Mouse (Mus musculus): ENCODE data around the gene Uckl1. TPM values are rescaled to one million over a fixed set of nuclear protein-coding genes. Genes with fewer than 3 reads are reported as not detected.
A peak's percentile ranks its signal among the peaks of the same experiment; 100 is the strongest.

The Uckl1 gene
- polyA plus RNA-seq, 1 experiment from 2014 or later: 45.6 TPM

GRCm38 (mm10) chr2:181536410-181536809 is 48.3 kb downstream of the Uckl1 start:
- Histone ChIP-seq H3K27ac (no peak overlapping the region), H3K4me3 (replicated peaks; ENCODE audit: low read depth, low read length) (no peak overlapping the region), H3K9me3 (replicated peaks; ENCODE audit: low read length) (no peaks in the 10 kb centered on the region), H3K4me2 (ENCODE audit: low read length) (no peak overlapping the region), H3K9ac (ENCODE audit: low read depth, low read length) (no peak overlapping the region), H3K4me1 (replicated peaks; ENCODE audit: insufficient read depth, low read length) (no peaks in the 10 kb centered on the region), H3K27me3 (ENCODE audit: insufficient read depth, low read length) (no peaks in the 10 kb centered on the region), H3K36me3 (ENCODE audit: insufficient read depth, low read length) (no peaks in the 10 kb centered on the region)
- no peak for ATAC-seq (replicated peaks; ENCODE audit: low FRiP score, low read depth)
- no peak for DNase-seq (ENCODE audit: low spot score)
- no peak for TF ChIP-seq CTCF (IDR thresholded peaks at IDR 0.05; ENCODE audit: low read depth)
- WGBS: 74% methylated on average over 2 of the region's 2 CpGs

- TF ChIP-seq CTCF (IDR thresholded peaks at IDR 0.05; ENCODE audit: low read depth): no peak
- H3K9ac ChIP-seq (ENCODE audit: low read depth, low read length): no peak overlapping the region
- H3K36me3 ChIP-seq (ENCODE audit: insufficient read depth, low read length): 0 out of 2 replicates have a peak, but pooled peaks cover 4% of the 10 kb centered on the region
- H3K27ac ChIP-seq: no peak overlapping the region
- no peaks in the 10 kb centered on the region for H3K9me3 ChIP-seq (replicated peaks; ENCODE audit: low read length)
- no peak overlapping the region for H3K4me2 ChIP-seq (ENCODE audit: low read length)
- 94% methylated on average over 3 of the region's 3 CpGs for WGBS
- no peak for ATAC-seq (replicated peaks; ENCODE audit: low FRiP score, low read depth)
- H3K27me3 ChIP-seq (ENCODE audit: insufficient read depth, low read length): no peaks in the 10 kb centered on the region
- H3K4me3 ChIP-seq (replicated peaks; ENCODE audit: low read depth, low read length): no peak overlapping the region
- no peaks in the 10 kb centered on the region for H3K4me1 ChIP-seq (replicated peaks; ENCODE audit: insufficient read depth, low read length)
- no peak for DNase-seq (ENCODE audit: low spot score)
Measured at GRCm38 (mm10) chr2:181532589-181532988, 52.1 kb downstream of the Uckl1 start.

GRCm38 (mm10) chr2:181529076-181529475 is 55.6 kb downstream of the Uckl1 start:
- Histone ChIP-seq H3K36me3 (ENCODE audit: insufficient read depth, low read length) (0 out of 2 replicates have a peak, but pooled peaks cover 4% of the 10 kb centered on the region), H3K27ac (no peak overlapping the region), H3K4me1 (replicated peaks; ENCODE audit: insufficient read depth, low read length) (no peaks in the 10 kb centered on the region), H3K27me3 (ENCODE audit: insufficient read depth, low read length) (no peaks in the 10 kb centered on the region), H3K9me3 (replicated peaks; ENCODE audit: low read length) (no peaks in the 10 kb centered on the region), H3K9ac (ENCODE audit: low read depth, low read length) (no peak overlapping the region), H3K4me3 (replicated peaks; ENCODE audit: low read depth, low read length) (no peak overlapping the region), H3K4me2 (ENCODE audit: low read length) (no peak overlapping the region)
- ATAC-seq (replicated peaks; ENCODE audit: low FRiP score, low read depth): no peak
- DNase-seq (ENCODE audit: low spot score): no peak
- WGBS: 81% methylated on average over 1 of the region's 1 CpGs
- no peak for TF ChIP-seq CTCF (IDR thresholded peaks at IDR 0.05; ENCODE audit: low read depth)

GRCm38 (mm10) chr2:181525526-181525925 is 59.2 kb downstream of the Uckl1 start:
- Histone ChIP-seq H3K27ac (peak overlapping the region; percentile 80), H3K4me3 (replicated peaks; ENCODE audit: low read depth, low read length) (no peak overlapping the region)
- TF ChIP-seq CTCF (IDR thresholded peaks at IDR 0.05; ENCODE audit: low read depth): no peak

GRCm38 (mm10) chr2:181522811-181523210 is 61.9 kb downstream of the Uckl1 start:
- H3K4me2 ChIP-seq (ENCODE audit: low read length): peak overlapping the region; percentile 7; the same call in 1 of the 2 replicates
- H3K9me3 ChIP-seq (replicated peaks; ENCODE audit: low read length): no peaks in the 10 kb centered on the region
- no peaks in the 10 kb centered on the region for H3K36me3 ChIP-seq (ENCODE audit: insufficient read depth, low read length)
- 69% methylated on average over 5 of the region's 5 CpGs for WGBS
- TF ChIP-seq CTCF (IDR thresholded peaks at IDR 0.05; ENCODE audit: low read depth): peak; percentile 75
- H3K27ac ChIP-seq: no peak overlapping the region
- ATAC-seq (replicated peaks; ENCODE audit: low FRiP score, low read depth) (no peak), DNase-seq (ENCODE audit: low spot score) (peak; percentile 38)
- no peaks in the 10 kb centered on the region for H3K27me3 ChIP-seq (ENCODE audit: insufficient read depth, low read length)
- peaks cover 22% of the 10 kb centered on the region; the same call in 1 of the 2 replicates for H3K4me1 ChIP-seq (replicated peaks; ENCODE audit: insufficient read depth, low read length)
- H3K4me3 ChIP-seq (replicated peaks; ENCODE audit: low read depth, low read length): no peak overlapping the region
- H3K9ac ChIP-seq (ENCODE audit: low read depth, low read length): no peak overlapping the region

More at GRCm38 (mm10) chr2:181525526-181525925, 59.2 kb downstream of the Uckl1 start:
- Histone ChIP-seq H3K9ac (ENCODE audit: low read depth, low read length) (no peak overlapping the region), H3K9me3 (replicated peaks; ENCODE audit: low read length) (no peaks in the 10 kb centered on the region), H3K27me3 (ENCODE audit: insufficient read depth, low read length) (no peaks in the 10 kb centered on the region), H3K4me1 (replicated peaks; ENCODE audit: insufficient read depth, low read length) (peaks cover 15% of the 10 kb centered on the region; the same call in 1 of the 2 replicates), H3K36me3 (ENCODE audit: insufficient read depth, low read length) (0 out of 2 replicates have a peak, but pooled peaks cover 4% of the 10 kb centered on the region), H3K4me2 (ENCODE audit: low read length) (no peak overlapping the region)
- 66% methylated on average over 5 of the region's 5 CpGs for WGBS
- DNase-seq (ENCODE audit: low spot score): peak; percentile 31
- ATAC-seq (replicated peaks; ENCODE audit: low FRiP score, low read depth): peak; percentile 82

GRCm38 (mm10) chr2:181521491-181521890 is 63.2 kb downstream of the Uckl1 start:
- peak overlapping the region; percentile 71 for H3K4me2 ChIP-seq (ENCODE audit: low read length)
- no peaks in the 10 kb centered on the region for H3K27me3 ChIP-seq (ENCODE audit: insufficient read depth, low read length)
- H3K4me3 ChIP-seq (replicated peaks; ENCODE audit: low read depth, low read length): peak overlapping the region; percentile 98
- H3K27ac ChIP-seq: no peak overlapping the region
- 34% methylated on average over 10 of the region's 10 CpGs for WGBS
- H3K36me3 ChIP-seq (ENCODE audit: insufficient read depth, low read length): peaks cover 1% of the 10 kb centered on the region; the same call in 1 of the 2 replicates
- no peaks in the 10 kb centered on the region for H3K9me3 ChIP-seq (replicated peaks; ENCODE audit: low read length)
- peak overlapping the region; percentile 97; the same call in 1 of the 2 replicates for H3K9ac ChIP-seq (ENCODE audit: low read depth, low read length)
- H3K4me1 ChIP-seq (replicated peaks; ENCODE audit: insufficient read depth, low read length): peaks cover 22% of the 10 kb centered on the region; the same call in 1 of the 2 replicates
- no peak for TF ChIP-seq CTCF (IDR thresholded peaks at IDR 0.05; ENCODE audit: low read depth)
- DNase-seq (ENCODE audit: low spot score) (no peak), ATAC-seq (replicated peaks; ENCODE audit: low FRiP score, low read depth) (no peak)

GRCm38 (mm10) chr2:181520936-181521227 is 63.8 kb downstream of the Uckl1 start:
- Histone ChIP-seq H3K27ac (peak overlapping the region; percentile 99), H3K9ac (ENCODE audit: low read depth, low read length) (peak overlapping the region; percentile 97), H3K27me3 (ENCODE audit: insufficient read depth, low read length) (no peaks in the 10 kb centered on the region), H3K4me2 (ENCODE audit: low read length) (peak overlapping the region; percentile 71), H3K4me3 (replicated peaks; ENCODE audit: low read depth, low read length) (peak overlapping the region; percentile 98), H3K4me1 (replicated peaks; ENCODE audit: insufficient read depth, low read length) (peaks cover 22% of the 10 kb centered on the region; the same call in 1 of the 2 replicates), H3K9me3 (replicated peaks; ENCODE audit: low read length) (no peaks in the 10 kb centered on the region), H3K36me3 (ENCODE audit: insufficient read depth, low read length) (peaks cover 7% of the 10 kb centered on the region; the same call in 1 of the 2 replicates)
- no peak for TF ChIP-seq CTCF (IDR thresholded peaks at IDR 0.05; ENCODE audit: low read depth)
- ATAC-seq (replicated peaks; ENCODE audit: low FRiP score, low read depth): no peak
- 0% methylated on average over 17 of the region's 17 CpGs for WGBS
- peak; percentile 46 for DNase-seq (ENCODE audit: low spot score)

Data from kidney, postnatal 0 days (tissue).